Mouse (Mus musculus) ES-Bruce4 (cell line): ENCODE results near the gene Pde4dip.

Source experiments
- CTCF ChIP-seq: IDR thresholded peaks from one replicate; pipeline ENCODE4 v1.8.1; 2011; ENCODE audit warnings: low read depth, low read length
- EP300 ChIP-seq: IDR thresholded peaks from 2 replicates; pipeline ENCODE4 v1.6.1; 2011; ENCODE audit warnings: low read depth, low read length; ENCODE audit not compliant: insufficient read depth
- POLR2A ChIP-seq: IDR thresholded peaks from one replicate; pipeline ENCODE4 v1.8.1; 2011; ENCODE audit warnings: low read length; ENCODE audit not compliant: insufficient read depth

GRCm38 (mm10) chr3:97811158-97811557 is 77.3 kb downstream of the Pde4dip start:
- TF ChIP-seq POLR2A (no peak), CTCF (no peak), EP300 (peak; percentile 86)
